ENCODE assay signal across 31 mouse cellular contexts in genomic region chr10:98720256-98721005, GRCm38 (mm10).
DNase-seq lines count a peak whose midpoint lies in the region; ATAC-seq lines count a peak whose summit lies in the region.
"Had no signal": no experiment of that assay in that cellular context is flagged by ENCODE, and none has a peak within 500 bp of the region (broad histone marks: within the 10 kb centered on the region; RNA-seq: fewer than 3 reads in every experiment).

No protein-coding gene starts in this region.

- no peaks in the 10 kb centered on the region for H3K36me3 ChIP-seq in liver, embryonic 13.5 days
- H3K36me3 ChIP-seq in liver, embryonic 11.5 days (ENCODE audit: control insufficient read depth, insufficient read depth, low read length), result no peaks in the 10 kb centered on the region
- no peaks in the 10 kb centered on the region for H3K36me3 ChIP-seq in hindbrain, embryonic 14.5 days (replicated peaks; ENCODE audit: control insufficient read depth, insufficient read depth)
- H3K36me3 ChIP-seq: embryonic facial prominence, embryonic 13.5 days; forebrain, embryonic 10.5 days; forebrain, embryonic 15.5 days; heart, embryonic 12.5 days; hindbrain, embryonic 10.5 days; limb, embryonic 12.5 days; liver, embryonic 15.5 days; midbrain, embryonic 10.5 days; midbrain, embryonic 15.5 days had no signal

- no peak overlapping the region for H3K27ac ChIP-seq in liver, embryonic 13.5 days
- no peak overlapping the region for H3K27ac ChIP-seq in liver, embryonic 11.5 days (ENCODE audit: low read depth, low read length)
- H3K27ac ChIP-seq in hindbrain, embryonic 14.5 days, result no peak overlapping the region
- H3K27ac ChIP-seq: embryonic facial prominence, embryonic 13.5 days; forebrain, embryonic 10.5 days; forebrain, embryonic 15.5 days; gastrocnemius, adult 2 months; heart, adult 2 months; hindbrain, embryonic 10.5 days; limb, embryonic 12.5 days; liver, embryonic 15.5 days; midbrain, embryonic 10.5 days; midbrain, embryonic 15.5 days had no signal

- peaks cover 41% of the 10 kb centered on the region for H3K4me1 ChIP-seq in liver, embryonic 13.5 days (replicated peaks)
- peaks cover 7% of the 10 kb centered on the region; the same call in 1 of the 2 replicates for H3K4me1 ChIP-seq in liver, embryonic 11.5 days (replicated peaks; ENCODE audit: control insufficient read depth, insufficient read depth, low read length)
- no peaks in the 10 kb centered on the region for H3K4me1 ChIP-seq in hindbrain, embryonic 14.5 days (replicated peaks; ENCODE audit: control insufficient read depth, insufficient read depth, low read length)
- H3K4me1 ChIP-seq: embryonic facial prominence, embryonic 13.5 days; forebrain, embryonic 15.5 days; hindbrain, embryonic 10.5 days; limb, embryonic 12.5 days; midbrain, embryonic 15.5 days had no signal

- H3K4me2 ChIP-seq in liver, embryonic 13.5 days, result no peak overlapping the region
- no peak overlapping the region for H3K4me2 ChIP-seq in liver, embryonic 11.5 days
- no peak overlapping the region for H3K4me2 ChIP-seq in hindbrain, embryonic 14.5 days (replicated peaks)
- H3K4me2 ChIP-seq: embryonic facial prominence, embryonic 13.5 days; forebrain, embryonic 15.5 days; heart, embryonic 12.5 days; limb, embryonic 12.5 days; liver, embryonic 15.5 days; midbrain, embryonic 15.5 days had no signal

- DNase-seq in liver, embryonic 13.5 days, result no peak
- DNase-seq in liver, embryonic 11.5 days (ENCODE audit: low spot score), result no peak
- peak; percentile 9 for DNase-seq in ovary, postnatal 14 days (ENCODE audit: low spot score)
- no peak for DNase-seq in ovary, postnatal 36 days (ENCODE audit: low spot score)
- no peak for DNase-seq in adrenal gland, adult (ENCODE audit: inconsistent age in 2 of 2, low spot score in 1 of 2)
- no peak for DNase-seq in hindbrain, embryonic 14.5 days (ENCODE audit: low spot score)
- DNase-seq: adrenal gland, postnatal 14 days; B cell, adult 2 months; cerebellum, adult 11 months; cerebellum, adult 9-10 months; gastrocnemius, adult 2 months; gastrocnemius, postnatal 36 days; heart, adult 2 months; heart, postnatal 10 days; kidney, adult 18-20 months; kidney, postnatal 10 days; layer of hippocampus, adult 9-11 months; lung, postnatal 4 days; thymus, postnatal 4 days had no signal

- H3K4me3 ChIP-seq in liver, embryonic 13.5 days (replicated peaks), result no peak overlapping the region
- no peak overlapping the region for H3K4me3 ChIP-seq in liver, embryonic 11.5 days (ENCODE audit: low read depth, low read length)
- no peak overlapping the region for H3K4me3 ChIP-seq in hindbrain, embryonic 14.5 days (replicated peaks; ENCODE audit: low read length)
- H3K4me3 ChIP-seq: embryonic facial prominence, embryonic 13.5 days; forebrain, embryonic 10.5 days; forebrain, embryonic 15.5 days; gastrocnemius, adult 2 months; heart, adult 2 months; heart, embryonic 12.5 days; hindbrain, embryonic 10.5 days; limb, embryonic 12.5 days; liver, embryonic 15.5 days; midbrain, embryonic 10.5 days; midbrain, embryonic 15.5 days had no signal

- ATAC-seq in liver, embryonic 13.5 days (ENCODE audit: low read depth), result peak; percentile 59
- ATAC-seq in liver, embryonic 11.5 days (replicated peaks; ENCODE audit: low FRiP score), result no peak; the same call in 1 of the 2 replicates
- 0 out of 2 replicates have a peak, but pooled peaks have one; percentile 26 for ATAC-seq in granulocyte monocyte progenitor cell, adult 5-6 weeks (replicated peaks; ENCODE audit: poor library complexity, severe bottlenecking)
- ATAC-seq in hindbrain, embryonic 14.5 days (ENCODE audit: low FRiP score), result no peak
- ATAC-seq: forebrain, embryonic 15.5 days; hindbrain, embryonic 16.5 days; midbrain, embryonic 15.5 days; Patski had no signal

- H3K27me3 ChIP-seq in liver, embryonic 13.5 days, result no peaks in the 10 kb centered on the region
- H3K27me3 ChIP-seq in liver, embryonic 11.5 days (replicated peaks; ENCODE audit: control insufficient read depth, insufficient read depth, low read length), result no peaks in the 10 kb centered on the region
- H3K27me3 ChIP-seq in hindbrain, embryonic 14.5 days (ENCODE audit: control insufficient read depth, insufficient read depth, low read length), result no peaks in the 10 kb centered on the region
- H3K27me3 ChIP-seq: embryonic facial prominence, embryonic 13.5 days; forebrain, embryonic 15.5 days; heart, embryonic 12.5 days; limb, embryonic 12.5 days; liver, embryonic 15.5 days; midbrain, embryonic 15.5 days; Patski had no signal

- no peak overlapping the region for H3K9ac ChIP-seq in liver, embryonic 13.5 days
- no peak overlapping the region for H3K9ac ChIP-seq in liver, embryonic 11.5 days (ENCODE audit: low read depth, low read length)
- no peak overlapping the region for H3K9ac ChIP-seq in hindbrain, embryonic 14.5 days
- H3K9ac ChIP-seq: embryonic facial prominence, embryonic 13.5 days; forebrain, embryonic 15.5 days; heart, embryonic 12.5 days; limb, embryonic 12.5 days; liver, embryonic 15.5 days; midbrain, embryonic 15.5 days had no signal

- 25% methylated on average over 6 of the region's 6 CpGs for WGBS in liver, embryonic 13.5 days (ENCODE audit: insufficient replicate concordance)
- WGBS in liver, embryonic 11.5 days, result 34% methylated on average over 6 of the region's 6 CpGs
- 61% methylated on average over 6 of the region's 6 CpGs for WGBS in hindbrain, embryonic 14.5 days

- H3K9me3 ChIP-seq in liver, embryonic 13.5 days (replicated peaks), result no peaks in the 10 kb centered on the region
- H3K9me3 ChIP-seq in liver, embryonic 11.5 days (ENCODE audit: control insufficient read depth, low read length), result no peaks in the 10 kb centered on the region
- H3K9me3 ChIP-seq in hindbrain, embryonic 14.5 days (ENCODE audit: control insufficient read depth, low read length), result no peaks in the 10 kb centered on the region
- H3K9me3 ChIP-seq: embryonic facial prominence, embryonic 13.5 days; forebrain, embryonic 10.5 days; forebrain, embryonic 15.5 days; heart, embryonic 12.5 days; hindbrain, embryonic 10.5 days; limb, embryonic 12.5 days; liver, embryonic 15.5 days; midbrain, embryonic 10.5 days; midbrain, embryonic 15.5 days had no signal

Comparison
In these comparisons a context has a peak if more than half of its experiments do, and no peak if none do; other contexts are left out.
1. ATAC-seq: peak in liver, embryonic 13.5 days (single experiment) and granulocyte monocyte progenitor cell, adult 5-6 weeks (single experiment); none in liver, embryonic 11.5 days (single experiment) and hindbrain, embryonic 14.5 days (single experiment).